Mouse (Mus musculus): ENCODE measurements around the gene Cox4i2. TPM values are rescaled to one million over a fixed set of nuclear protein-coding genes. Genes with fewer than 3 reads are reported as not detected.

The Cox4i2 gene
- polyA plus RNA-seq, 1 experiment from 2014 or later, result 0.14 TPM

- ChIA-PET POLR2A (interaction anchor here (0.6 to 1.5 kb wide), 6 partner anchors 9 to 383 kb away, joined by 3 to 8 read pairs (median 4); no protein-coding TSS in a partner anchor), CTCF (interaction anchor here (0.6 to 4.7 kb wide), 19 partner anchors 9 to 155 kb away, joined by 3 to 33 read pairs (median 6); no protein-coding TSS in a partner anchor)
- no peak for DNase-seq (ENCODE audit: low read depth, low spot score)
- peak; percentile 94 for TF ChIP-seq CTCF (IDR thresholded peaks at IDR 0.05)
- in situ Hi-C loops (cut with MboI; ENCODE audit: low pct_unique_long_range_greater_than_20kb), result no loop called here
- peak; percentile 58 for ATAC-seq
- H3K27me3 ChIP-seq, result no peaks in the 10 kb centered on the region
Observed at GRCm38 (mm10) chr2:152766387-152767123, 12.6 kb downstream of the Cox4i2 start.

- in situ Hi-C loops (cut with MboI; ENCODE audit: low pct_unique_long_range_greater_than_20kb), result no loop called here
- CTCF ChIA-PET, result interaction anchor here (0.8 to 4.7 kb wide), 17 partner anchors 8 to 74 kb away, joined by 3 to 33 read pairs (median 6); no protein-coding TSS in a partner anchor
- no peaks in the 10 kb centered on the region for H3K27me3 ChIP-seq
- POLR2A ChIA-PET, result interaction anchor here (0.5 kb wide), 1 partner anchor 35 kb away, joined by 3 read pairs; no protein-coding TSS in a partner anchor
- TF ChIP-seq CTCF (IDR thresholded peaks at IDR 0.05), result peak; percentile 75
- ATAC-seq (peak; percentile 45), DNase-seq (ENCODE audit: low read depth, low spot score) (peak; percentile 6)
Observed at GRCm38 (mm10) chr2:152767618-152768271, 13.8 kb downstream of the Cox4i2 start.

GRCm38 (mm10) chr2:152769677-152770076 lies 15.7 kb downstream of the Cox4i2 start:
- ATAC-seq (no peak), DNase-seq (ENCODE audit: low read depth, low spot score) (no peak)
- ChIA-PET CTCF (interaction anchor here (4.7 kb wide), 1 partner anchor 72 kb away, joined by 33 read pairs; no protein-coding TSS in a partner anchor), POLR2A (no interaction called here)
- H3K27me3 ChIP-seq, result no peaks in the 10 kb centered on the region
- no peak for TF ChIP-seq CTCF (IDR thresholded peaks at IDR 0.05)
- in situ Hi-C loops (cut with MboI; ENCODE audit: low pct_unique_long_range_greater_than_20kb), result no loop called here

GRCm38 (mm10) chr2:152771571-152771970 lies 17.6 kb downstream of the Cox4i2 start:
- no peak for DNase-seq (ENCODE audit: low read depth, low spot score)
- POLR2A ChIA-PET, result interaction anchor here (1.2 to 1.4 kb wide), 3 partner anchors 12 to 75 kb away, joined by 3 to 5 read pairs (median 3); no protein-coding TSS in a partner anchor
- no peak for TF ChIP-seq CTCF (IDR thresholded peaks at IDR 0.05)
- in situ Hi-C loops (cut with MboI; ENCODE audit: low pct_unique_long_range_greater_than_20kb), result no loop called here
- CTCF ChIA-PET, result interaction anchor here (1.6 kb wide), 1 partner anchor 75 kb away, joined by 5 read pairs; no protein-coding TSS in a partner anchor
- H3K27me3 ChIP-seq, result no peaks in the 10 kb centered on the region
- ATAC-seq, result no peak

GRCm38 (mm10) chr2:152772231-152772630 lies 18.3 kb downstream of the Cox4i2 start:
- in situ Hi-C loops (cut with MboI; ENCODE audit: low pct_unique_long_range_greater_than_20kb), result no loop called here
- ChIA-PET CTCF (interaction anchor here (1.6 kb wide), 1 partner anchor 75 kb away, joined by 5 read pairs; no protein-coding TSS in a partner anchor), POLR2A (interaction anchor here (1.2 to 1.4 kb wide), 2 partner anchors 11 to 57 kb away, joined by 3 to 5 read pairs; no protein-coding TSS in a partner anchor)
- ATAC-seq, result no peak
- no peak for DNase-seq (ENCODE audit: low read depth, low spot score)
- H3K27me3 ChIP-seq, result no peaks in the 10 kb centered on the region
- TF ChIP-seq CTCF (IDR thresholded peaks at IDR 0.05), result no peak

GRCm38 (mm10) chr2:152775357-152775756 lies 21.4 kb downstream of the Cox4i2 start:
- POLR2A ChIA-PET, result interaction anchor here (0.6 to 1.6 kb wide), 4 partner anchors 12 to 37 kb away, joined by 3 to 4 read pairs (median 4); no protein-coding TSS in a partner anchor
- in situ Hi-C loops (cut with MboI; ENCODE audit: low pct_unique_long_range_greater_than_20kb), result no loop called here
- ATAC-seq (no peak), DNase-seq (ENCODE audit: low read depth, low spot score) (no peak)
- TF ChIP-seq CTCF (IDR thresholded peaks at IDR 0.05), result no peak
- H3K27me3 ChIP-seq, result no peaks in the 10 kb centered on the region
- CTCF ChIA-PET, result interaction anchor here (1.2 to 2.1 kb wide), 3 partner anchors 9 to 55 kb away, joined by 3 to 12 read pairs (median 3); no protein-coding TSS in a partner anchor

- no peak for TF ChIP-seq CTCF (IDR thresholded peaks at IDR 0.05)
- in situ Hi-C loops (cut with MboI; ENCODE audit: low pct_unique_long_range_greater_than_20kb), result no loop called here
- ChIA-PET CTCF (interaction anchor here (1.2 to 2.1 kb wide), 3 partner anchors 9 to 54 kb away, joined by 3 to 12 read pairs (median 3); no protein-coding TSS in a partner anchor), POLR2A (interaction anchor here (1.0 to 1.6 kb wide), 3 partner anchors 12 to 51 kb away, joined by 3 to 4 read pairs (median 3); no protein-coding TSS in a partner anchor)
- H3K27me3 ChIP-seq, result no peaks in the 10 kb centered on the region
- DNase-seq (ENCODE audit: low read depth, low spot score) (no peak), ATAC-seq (no peak)
Observed at GRCm38 (mm10) chr2:152776019-152776418, 22.0 kb downstream of the Cox4i2 start.

GRCm38 (mm10) chr2:152776435-152776834 lies 22.5 kb downstream of the Cox4i2 start:
- ChIA-PET CTCF (interaction anchor here (1.2 to 2.1 kb wide), 3 partner anchors 10 to 53 kb away, joined by 3 to 12 read pairs (median 3); no protein-coding TSS in a partner anchor), POLR2A (interaction anchor here (1.0 to 1.6 kb wide), 3 partner anchors 11 to 51 kb away, joined by 3 to 4 read pairs (median 3); no protein-coding TSS in a partner anchor)
- no peak for ATAC-seq
- DNase-seq (ENCODE audit: low read depth, low spot score), result no peak
- in situ Hi-C loops (cut with MboI; ENCODE audit: low pct_unique_long_range_greater_than_20kb), result no loop called here
- no peaks in the 10 kb centered on the region for H3K27me3 ChIP-seq
- TF ChIP-seq CTCF (IDR thresholded peaks at IDR 0.05), result no peak

- H3K27me3 ChIP-seq, result no peaks in the 10 kb centered on the region
- ChIA-PET POLR2A (interaction anchor here (1.0 to 1.6 kb wide), 2 partner anchors 17 to 50 kb away, joined by 3 read pairs; no protein-coding TSS in a partner anchor), CTCF (interaction anchor here (1.6 to 2.1 kb wide), 2 partner anchors 10 to 53 kb away, joined by 3 to 12 read pairs; no protein-coding TSS in a partner anchor)
- DNase-seq (ENCODE audit: low read depth, low spot score) (no peak), ATAC-seq (no peak)
- in situ Hi-C loops (cut with MboI; ENCODE audit: low pct_unique_long_range_greater_than_20kb), result no loop called here
- TF ChIP-seq CTCF (IDR thresholded peaks at IDR 0.05), result no peak
Observed at GRCm38 (mm10) chr2:152777081-152777480, 23.1 kb downstream of the Cox4i2 start.

- in situ Hi-C loops (cut with MboI; ENCODE audit: low pct_unique_long_range_greater_than_20kb), result no loop called here
- no peak for ATAC-seq
Observed at GRCm38 (mm10) chr2:152780466-152780865, 26.5 kb downstream of the Cox4i2 start.

More at GRCm38 (mm10) chr2:152780466-152780865, 26.5 kb downstream of the Cox4i2 start:
- H3K27me3 ChIP-seq, result no peaks in the 10 kb centered on the region
- no peak for DNase-seq (ENCODE audit: low read depth, low spot score)
- POLR2A ChIA-PET, result interaction anchor here (0.9 kb wide), 1 partner anchor 45 kb away, joined by 3 read pairs; no protein-coding TSS in a partner anchor
- TF ChIP-seq CTCF (IDR thresholded peaks at IDR 0.05), result no peak
- CTCF ChIA-PET, result interaction anchor here (1.2 to 2.3 kb wide), 3 partner anchors 13 to 87 kb away, joined by 3 to 6 read pairs (median 4); no protein-coding TSS in a partner anchor

Data from Patski (cell line).